Mouse (Mus musculus): ENCODE results near the gene Lztr1. TPM values are rescaled to one million over a fixed set of nuclear protein-coding genes. Genes with fewer than 3 reads are reported as not detected.
A peak's percentile ranks its signal among the peaks of the same experiment; 100 is the strongest.
"Not testable (repeated sequence)": the region's sequence is repeated elsewhere in the genome, so short reads cannot be mapped to it uniquely, and the experiment has no call there.

Lztr1 gene
- total RNA-seq, 2 experiments from 2014 or later: 69.1 to 73.2 TPM

GRCm38 (mm10) chr16:17502681-17503080 lies 5.8 kb upstream of the Lztr1 start:
- no peak for DNase-seq (ENCODE audit: low spot score in 2 of 2)

GRCm38 (mm10) chr16:17507018-17507552 lies 1.4 kb upstream of the Lztr1 start:
- no peak for DNase-seq (ENCODE audit: low spot score in 2 of 2)

- not testable (repeated sequence) for DNase-seq (ENCODE audit: low spot score in 2 of 2)
These were observed 457 bp upstream of the Lztr1 start for GRCm38 (mm10) chr16:17508031-17508430.

- no peak for DNase-seq (ENCODE audit: low spot score in 2 of 2)
These were observed 731 bp downstream of the Lztr1 start for GRCm38 (mm10) chr16:17509240-17509597.

GRCm38 (mm10) chr16:17510143-17510542 lies 1.7 kb downstream of the Lztr1 start:
- DNase-seq (ENCODE audit: low spot score in 2 of 2): no peak

GRCm38 (mm10) chr16:17510686-17511085 lies 2.2 kb downstream of the Lztr1 start:
- no peak for DNase-seq (ENCODE audit: low spot score in 2 of 2)

GRCm38 (mm10) chr16:17511431-17511830 lies 2.9 kb downstream of the Lztr1 start:
- DNase-seq (ENCODE audit: low spot score in 2 of 2): no peak

- DNase-seq (ENCODE audit: low spot score in 2 of 2): no peak
These were observed 10.4 kb downstream of the Lztr1 start for GRCm38 (mm10) chr16:17518910-17519309.

GRCm38 (mm10) chr16:17524156-17524555 lies 15.7 kb downstream of the Lztr1 start:
- DNase-seq (ENCODE audit: low spot score in 2 of 2): no peak

GRCm38 (mm10) chr16:17525524-17525923 lies 17.0 kb downstream of the Lztr1 start:
- no peak for DNase-seq (ENCODE audit: low spot score in 2 of 2)

- no peak for DNase-seq (ENCODE audit: low spot score in 2 of 2)
These were observed 17.7 kb downstream of the Lztr1 start for GRCm38 (mm10) chr16:17526223-17526622.

- no peak for DNase-seq (ENCODE audit: low spot score in 2 of 2)
These were observed 19.1 kb downstream of the Lztr1 start for GRCm38 (mm10) chr16:17527606-17528005.

GRCm38 (mm10) chr16:17528276-17528675 lies 19.8 kb downstream of the Lztr1 start:
- DNase-seq (ENCODE audit: low spot score in 2 of 2): no peak

GRCm38 (mm10) chr16:17529981-17530586 lies 21.6 kb downstream of the Lztr1 start:
- no peak for DNase-seq (ENCODE audit: low spot score in 2 of 2)

GRCm38 (mm10) chr16:17530640-17531288 lies 22.3 kb downstream of the Lztr1 start, which contains the start of gene Thap7:
TSS of gene Thap7 (minus strand) at chr16:17531136.
- peak; percentile 88 to 94 for DNase-seq (ENCODE audit: low spot score in 2 of 2)

- no peak for DNase-seq (ENCODE audit: low spot score in 2 of 2)
These were observed 23.8 kb downstream of the Lztr1 start for GRCm38 (mm10) chr16:17532271-17532670.

GRCm38 (mm10) chr16:17532676-17533329 lies 24.3 kb downstream of the Lztr1 start:
- no peak for DNase-seq (ENCODE audit: low spot score in 2 of 2)

GRCm38 (mm10) chr16:17536584-17536983 lies 28.1 kb downstream of the Lztr1 start:
- DNase-seq (ENCODE audit: low spot score in 2 of 2): no peak

GRCm38 (mm10) chr16:17542632-17543031 lies 34.1 kb downstream of the Lztr1 start:
- DNase-seq (ENCODE audit: low spot score in 2 of 2): no peak

- no peak for DNase-seq (ENCODE audit: low spot score in 2 of 2)
These were observed 44.3 kb downstream of the Lztr1 start for GRCm38 (mm10) chr16:17552837-17553236.

GRCm38 (mm10) chr16:17553910-17554685 lies 45.6 kb downstream of the Lztr1 start:
- DNase-seq (ENCODE audit: low spot score in 2 of 2): no peak
